Mouse (Mus musculus) erythroblast, adult 5-6 weeks (primary cell): ENCODE results near the gene Ubxn10. TPM values are rescaled to one million over a fixed set of nuclear protein-coding genes. Genes with fewer than 3 reads are reported as not detected.

Source experiments
- ATAC-seq: replicated peaks from 2 replicates; pipeline ENCODE4 v1.8.0; 2016; ENCODE audit warnings: moderate number of reproducible peaks, mild to moderate bottlenecking, moderate TSS enrichment, inconsistent platforms; ENCODE audit not compliant: poor library complexity, low FRiP score, severe bottlenecking
- total RNA-seq, 2 experiments: library from RNA; stranded (forward) in 1 of 2; stranded (reverse) in 1 of 2; fragments of 150-400 nt in 1 of 2; fragments of 200-764, 138-1000 nt in 1 of 2; gene quantifications; 2 replicates each; pipeline versions ENCODE4 v1.2.3 to v1.2.4; 2015 to 2017; ENCODE audit warnings: low replicate concordance in 2 of 2

Ubxn10 gene
- total RNA-seq, 2 experiments from 2014 or later = not detected

GRCm38 (mm10) chr4:138670093-138670889, 66.7 kb downstream of the Ubxn10 start:
- no peak for ATAC-seq

GRCm38 (mm10) chr4:138666521-138666920, 70.4 kb downstream of the Ubxn10 start:
- ATAC-seq = no peak

- no peak for ATAC-seq
Observed at GRCm38 (mm10) chr4:138659936-138660602, 76.9 kb downstream of the Ubxn10 start.

Other genes with a start within 250 kb of the Ubxn10 start
- not detected in 2 replicates for gene Vwa5b1, start 101.3 kb downstream of the Ubxn10 start, total RNA-seq (2015; ENCODE audit: low replicate concordance)
- gene Vwa5b1, start 101.3 kb downstream of the Ubxn10 start, total RNA-seq (2017; ENCODE audit: low replicate concordance) = 2.4 TPM in 1 of 2 replicates, not detected in the other
- not detected in 2 replicates for gene Pla2g2c, start 12.4 kb downstream of the Ubxn10 start, total RNA-seq (2015; ENCODE audit: low replicate concordance)
- not detected in 2 replicates for gene Pla2g2c, start 12.4 kb downstream of the Ubxn10 start, total RNA-seq (2017; ENCODE audit: low replicate concordance)
- gene Pla2g2f, start 20.5 kb upstream of the Ubxn10 start, total RNA-seq (2015; ENCODE audit: low replicate concordance) = not detected in 2 replicates
- not detected in 2 replicates for gene Pla2g2f, start 20.5 kb upstream of the Ubxn10 start, total RNA-seq (2017; ENCODE audit: low replicate concordance)
- gene Pla2g2d, start 38.6 kb upstream of the Ubxn10 start, total RNA-seq (2015; ENCODE audit: low replicate concordance) = 0.84 TPM in 1 of 2 replicates, not detected in the other
- 0.26 TPM in 1 of 2 replicates, not detected in the other for gene Pla2g2d, start 38.6 kb upstream of the Ubxn10 start, total RNA-seq (2017; ENCODE audit: low replicate concordance)
- not detected in 2 replicates for gene Pla2g5, start 126.3 kb upstream of the Ubxn10 start, total RNA-seq (2015; ENCODE audit: low replicate concordance)
- not detected in 2 replicates for gene Pla2g5, start 126.3 kb upstream of the Ubxn10 start, total RNA-seq (2017; ENCODE audit: low replicate concordance)
- gene Gm13030, start 136.8 kb upstream of the Ubxn10 start, total RNA-seq (2015; ENCODE audit: low replicate concordance) = 11.5 TPM in 1 of 2 replicates, not detected in the other
- not detected in 2 replicates for gene Gm13030, start 136.8 kb upstream of the Ubxn10 start, total RNA-seq (2017; ENCODE audit: low replicate concordance)
- gene Pla2g2e, start 140.8 kb upstream of the Ubxn10 start, total RNA-seq (2015; ENCODE audit: low replicate concordance) = not detected in 2 replicates
- gene Pla2g2e, start 140.8 kb upstream of the Ubxn10 start, total RNA-seq (2017; ENCODE audit: low replicate concordance) = not detected in 2 replicates
- gene Otud3, start 176.8 kb upstream of the Ubxn10 start, total RNA-seq (2015; ENCODE audit: low replicate concordance) = 1.5 and 2.1 TPM in 2 replicates
- 0.26 and 3.8 TPM in 2 replicates for gene Otud3, start 176.8 kb upstream of the Ubxn10 start, total RNA-seq (2017; ENCODE audit: low replicate concordance)
- not detected in 2 replicates for gene Rnf186, start 229.9 kb upstream of the Ubxn10 start, total RNA-seq (2015; ENCODE audit: low replicate concordance)
- gene Rnf186, start 229.9 kb upstream of the Ubxn10 start, total RNA-seq (2017; ENCODE audit: low replicate concordance) = not detected in 2 replicates
- gene Tmco4, start 235.7 kb upstream of the Ubxn10 start, total RNA-seq (2015; ENCODE audit: low replicate concordance) = 0.19 and 0.42 TPM in 2 replicates
- 1.4 and 2.5 TPM in 2 replicates for gene Tmco4, start 235.7 kb upstream of the Ubxn10 start, total RNA-seq (2017; ENCODE audit: low replicate concordance)